Mouse (Mus musculus) embryonic fibroblast, embryonic 13.5 days (primary cell): ENCODE data around the gene Rpl10.

Experiments used
- CTCF ChIP-seq: IDR thresholded peaks from 2 replicates; pipeline ENCODE4 v1.5.1; 2011; ENCODE audit warnings: mild to moderate bottlenecking, control low read depth, low read length, moderate library complexity, borderline replicate concordance; ENCODE audit not compliant: insufficient read depth
- POLR2A ChIP-seq: IDR thresholded peaks from 2 replicates; pipeline ENCODE4 v1.6.1; 2011; ENCODE audit warnings: low read depth, mild to moderate bottlenecking, control low read depth, low read length, moderate library complexity

- no peak for TF ChIP-seq CTCF
- no peak for TF ChIP-seq POLR2A
Observed at GRCm38 (mm10) chrX:74243396-74243795, 27.2 kb upstream of the Rpl10 start.
